Mouse (Mus musculus): ENCODE data around the gene Lct.
"Not testable (repeated sequence)": the region's sequence is repeated elsewhere in the genome, so short reads cannot be mapped to it uniquely, and the experiment has no call there.

Lct gene

DNA sequence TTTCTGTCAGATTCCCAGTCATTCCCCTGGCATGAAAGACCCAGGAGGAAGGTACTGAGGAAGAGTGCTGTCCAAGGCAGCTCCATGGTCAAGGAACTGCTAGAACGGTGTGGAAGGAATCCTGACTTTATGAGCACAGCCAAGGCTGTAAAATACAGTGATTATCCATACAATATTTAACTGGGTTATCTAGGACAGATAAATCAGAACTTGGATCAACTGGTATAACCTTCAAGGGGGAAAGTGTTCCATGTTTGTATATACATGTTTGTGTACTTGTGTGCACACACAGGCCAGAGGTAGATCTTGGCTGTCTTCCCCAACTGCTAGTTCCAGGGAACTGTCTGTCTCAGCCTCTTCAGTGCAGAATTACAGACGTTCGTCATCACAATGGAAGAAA lies at the start of gene Lct:
Lct (minus strand) TSS at position 101 of the 400 bp plus-strand sequence.
- no peak for DNase-seq (ENCODE audit: low read depth, low spot score)

DNA sequence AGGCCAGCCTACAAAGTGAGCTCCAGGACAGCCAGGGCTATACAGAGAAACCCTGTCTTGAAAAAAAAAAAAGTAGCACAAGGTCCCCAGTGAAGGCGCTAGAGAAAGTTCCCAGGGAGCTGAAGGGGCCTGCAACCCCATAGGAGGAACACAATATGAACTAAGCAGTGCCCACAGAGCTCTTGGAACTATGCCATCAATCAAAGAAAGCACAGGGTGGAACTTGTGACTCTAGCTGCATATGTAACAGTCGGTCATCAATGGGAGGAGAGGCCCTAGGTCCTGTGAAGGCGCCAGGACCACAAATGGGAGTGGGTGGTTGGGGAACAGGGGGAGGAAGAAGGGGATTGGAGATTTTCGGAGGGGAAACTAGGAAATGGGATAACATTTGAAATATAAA lies 48.7 kb upstream of the Lct start:
- DNase-seq (ENCODE audit: low read depth, low spot score) = peak; percentile 19

DNA sequence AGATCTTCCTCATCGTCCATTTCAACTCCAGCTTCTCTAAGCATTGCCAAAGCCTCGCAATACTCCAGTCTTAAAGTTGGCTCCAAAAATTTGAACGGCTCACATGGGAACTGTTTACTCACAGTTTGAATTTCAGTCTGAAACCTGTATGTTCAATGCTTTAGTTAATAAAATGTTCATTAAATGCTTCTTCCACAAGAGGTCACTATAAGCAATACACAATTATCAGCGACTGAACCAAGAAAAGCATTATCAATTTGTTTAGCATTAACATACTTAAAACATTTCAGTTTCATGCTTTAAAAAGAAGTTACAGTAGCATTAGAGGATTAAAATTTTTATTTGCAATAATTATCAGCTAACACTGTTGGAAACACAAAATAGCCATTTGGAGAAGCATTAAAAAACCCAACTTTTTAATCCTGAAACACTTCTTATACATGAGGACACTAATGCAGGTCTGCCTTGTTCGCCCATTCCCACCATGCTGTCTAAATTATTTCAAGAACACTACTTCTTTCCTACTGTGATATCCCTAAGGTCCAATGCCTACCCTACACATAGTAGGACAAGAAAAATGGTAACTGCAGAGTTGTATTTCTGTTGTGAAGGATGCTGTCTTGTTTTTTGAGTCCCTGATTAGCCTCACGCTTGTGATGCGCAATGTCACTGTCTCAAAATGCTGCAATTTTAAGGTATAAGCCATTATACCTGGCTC lies 44.2 kb upstream of the Lct start:
- DNase-seq (ENCODE audit: low read depth, low spot score) = no peak

GRCm38 (mm10) chr1:128368732-128369441 lies 40.8 kb upstream of the Lct start:
- peak; percentile 66 for DNase-seq (ENCODE audit: low read depth, low spot score)

GRCm38 (mm10) chr1:128360601-128361000 lies 32.5 kb upstream of the Lct start:
- no peak for DNase-seq (ENCODE audit: low read depth, low spot score)

DNA sequence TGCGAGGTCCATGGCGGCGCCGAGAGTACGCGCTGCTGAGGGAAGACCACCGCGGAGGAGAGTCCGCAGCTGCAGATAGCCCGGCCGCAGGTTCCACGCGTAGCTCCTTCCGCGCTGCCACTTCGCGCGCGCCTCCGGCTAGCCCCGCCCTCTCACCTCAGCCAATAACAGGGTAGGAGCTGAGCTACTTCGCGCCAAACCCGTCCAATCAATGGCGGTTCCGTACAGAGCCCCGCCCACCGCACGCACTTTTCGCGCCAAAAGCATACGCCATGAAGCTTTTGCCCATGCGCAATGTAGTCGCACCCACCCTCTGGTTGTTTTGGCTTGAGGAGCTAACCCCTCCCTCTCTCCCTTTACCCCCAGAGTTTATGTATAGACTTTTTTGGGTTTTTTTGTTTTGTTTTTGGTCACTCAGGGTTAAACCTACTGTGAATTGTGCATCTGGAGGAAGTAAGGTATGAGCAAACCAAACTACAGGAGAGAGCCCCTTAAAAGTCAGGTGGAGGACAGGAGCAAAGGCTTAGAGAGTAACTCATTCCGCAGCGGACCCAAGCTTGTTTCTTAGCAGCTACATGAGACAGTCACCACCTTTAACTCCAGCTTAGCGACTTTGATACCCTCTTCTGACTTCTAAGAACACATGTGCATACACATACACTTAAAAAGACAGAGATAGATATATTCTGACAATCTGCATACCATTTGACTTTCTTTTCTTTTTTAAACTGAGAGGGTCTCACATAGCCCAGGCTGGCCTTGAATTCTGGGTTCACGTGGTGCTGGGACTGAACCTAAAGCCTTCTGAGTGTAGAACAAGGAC lies 31.6 kb upstream of the Lct start, which contains the start of gene Mcm6:
Mcm6 (minus strand) TSS at position 111 of the 823 bp plus-strand sequence.
- peak; percentile 98 for DNase-seq (ENCODE audit: low read depth, low spot score)

- DNase-seq (ENCODE audit: low read depth, low spot score) = peak; percentile 84
Observed at GRCm38 (mm10) chr1:128358916-128359553, 30.9 kb upstream of the Lct start.

DNA sequence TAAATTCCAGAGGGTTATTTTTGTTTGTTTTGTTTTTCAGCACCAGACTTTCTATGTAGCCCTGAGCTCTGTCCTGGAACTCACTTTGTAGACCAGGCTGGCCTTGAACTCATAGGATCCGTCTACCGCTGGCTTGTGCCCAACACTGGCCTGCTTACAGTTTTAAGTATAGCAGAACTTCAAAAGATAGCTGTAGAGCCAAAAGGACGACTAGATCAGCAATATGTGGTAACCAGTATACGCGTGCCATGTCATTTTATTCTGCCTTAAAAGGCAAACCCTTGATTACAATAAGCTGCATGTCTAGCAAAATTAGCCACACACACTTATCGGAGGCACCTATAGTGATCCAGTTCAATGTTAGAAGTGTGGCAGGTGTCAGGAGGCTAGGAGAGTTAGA lies 30.2 kb upstream of the Lct start:
- no peak for DNase-seq (ENCODE audit: low read depth, low spot score)

DNA sequence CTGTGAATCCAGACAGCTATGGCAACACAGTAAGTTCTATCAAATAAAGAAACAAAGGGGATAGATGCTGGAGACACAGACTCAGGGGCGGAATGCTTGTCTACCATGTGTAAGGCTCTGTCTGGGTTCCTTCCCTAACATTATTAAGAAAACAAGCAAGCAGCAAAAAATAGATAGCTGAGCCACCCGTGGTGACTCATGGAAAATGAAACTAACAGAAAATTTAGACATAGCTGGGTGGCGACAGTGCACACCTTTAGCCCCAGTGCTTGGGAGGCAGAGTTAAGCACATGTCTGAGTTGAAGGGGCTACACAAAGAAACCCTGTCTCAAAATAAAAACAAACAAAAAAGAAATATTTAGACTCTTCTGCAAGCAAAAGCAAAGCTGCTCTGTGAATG lies 29.3 kb upstream of the Lct start:
- DNase-seq (ENCODE audit: low read depth, low spot score) = no peak

GRCm38 (mm10) chr1:128353092-128353491 lies 25.0 kb upstream of the Lct start:
- no peak for DNase-seq (ENCODE audit: low read depth, low spot score)

GRCm38 (mm10) chr1:128344232-128344631 lies 16.1 kb upstream of the Lct start:
- DNase-seq (ENCODE audit: low read depth, low spot score) = peak; percentile 71

DNA sequence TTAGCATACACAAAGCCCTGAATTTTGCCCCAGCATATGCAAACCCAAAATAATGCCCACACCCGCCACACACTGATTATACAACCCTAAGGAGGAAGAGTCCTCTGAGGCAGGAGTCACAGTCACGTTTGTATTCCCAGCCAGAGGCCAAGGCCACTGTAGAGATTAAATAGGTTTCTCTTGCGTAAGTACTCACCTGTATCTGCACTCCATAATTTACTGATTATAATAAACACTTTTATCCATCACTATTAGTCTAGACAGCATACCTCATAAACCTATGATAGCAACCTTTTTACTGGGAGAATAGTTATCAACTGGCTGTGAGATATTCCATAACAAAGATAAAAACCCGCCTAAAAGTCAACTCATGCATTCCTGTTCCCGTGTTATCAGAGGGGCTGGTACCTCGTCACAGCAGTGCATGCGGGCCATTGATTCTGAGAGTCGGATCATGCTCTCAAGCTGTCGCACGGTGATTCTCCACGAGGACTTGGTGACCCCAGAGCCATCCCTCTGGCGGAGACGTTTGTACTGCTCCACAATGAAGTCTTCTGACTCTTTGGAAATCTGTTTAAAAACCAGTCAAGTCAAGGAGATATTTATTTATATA lies 9.7 kb upstream of the Lct start:
- DNase-seq (ENCODE audit: low read depth, low spot score) = no peak

DNA sequence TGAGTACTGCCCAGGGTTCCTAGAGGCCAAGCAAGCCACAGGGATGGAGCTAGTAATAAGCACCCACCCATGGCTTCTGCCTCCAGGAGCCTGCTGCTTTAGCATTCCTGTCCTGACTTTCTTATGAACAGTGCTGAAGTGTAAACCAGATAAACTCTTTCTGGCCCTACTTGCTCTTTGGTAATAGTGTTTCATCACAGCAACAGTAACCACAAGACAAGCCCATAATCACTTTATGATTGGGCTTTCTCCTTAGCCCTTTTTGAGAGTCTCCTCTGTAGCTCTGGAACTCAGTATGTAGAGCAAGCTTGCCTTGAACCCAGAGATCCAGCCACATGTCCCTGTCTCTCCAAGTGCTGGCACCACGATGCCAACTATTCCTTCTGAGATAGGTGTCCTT lies 2.2 kb upstream of the Lct start:
- no peak for DNase-seq (ENCODE audit: low read depth, low spot score)

GRCm38 (mm10) chr1:128327165-128327564 lies 953 bp downstream of the Lct start:
- no peak for DNase-seq (ENCODE audit: low read depth, low spot score)

DNA sequence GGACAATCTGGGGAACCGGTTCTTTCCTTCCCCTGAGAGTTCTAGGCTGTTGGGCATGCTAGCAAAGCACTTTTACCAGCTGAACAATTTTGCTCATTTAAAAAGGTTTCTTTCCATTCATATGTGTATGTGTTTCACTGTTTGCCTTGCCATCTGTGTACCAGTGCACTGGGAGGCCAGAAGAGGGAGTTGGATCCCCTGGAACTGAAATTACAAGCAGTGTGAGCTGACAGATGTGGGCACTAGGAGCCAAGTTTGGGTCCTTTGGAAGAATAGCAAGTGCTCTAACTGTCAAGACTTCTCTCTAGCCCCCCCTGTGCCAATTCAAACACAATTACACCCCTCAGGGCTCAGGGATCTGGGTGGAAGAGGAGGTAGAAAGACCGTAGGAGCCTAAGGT lies 3.3 kb downstream of the Lct start:
- no peak for DNase-seq (ENCODE audit: low read depth, low spot score)

DNA sequence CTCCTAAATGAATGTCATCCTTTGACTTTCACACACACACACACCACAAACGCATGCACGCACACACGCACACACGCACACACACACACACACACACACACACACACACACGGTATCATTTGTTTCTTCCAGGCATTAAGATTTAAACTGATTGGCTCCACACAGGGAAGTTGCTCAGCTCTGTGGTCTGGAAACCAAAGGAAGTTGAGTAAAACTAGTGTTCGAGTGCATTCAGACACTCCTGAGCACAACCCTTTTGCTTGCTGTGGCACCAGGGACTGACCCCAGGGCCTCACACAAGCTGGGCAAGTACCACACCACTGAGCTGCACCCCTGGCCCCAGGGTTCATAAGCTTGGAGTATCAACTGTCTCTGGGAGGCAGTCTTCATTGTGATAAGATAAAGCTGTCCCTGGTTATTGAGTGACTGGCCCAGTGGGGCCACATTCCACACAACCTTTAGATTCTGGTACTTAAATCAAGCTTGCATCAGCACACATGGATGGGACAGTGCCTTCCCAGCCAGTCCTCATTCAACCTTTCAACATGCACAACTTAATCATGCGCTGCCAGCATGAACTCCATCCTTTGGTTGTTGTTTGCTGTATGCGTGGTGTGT lies 5.0 kb downstream of the Lct start:
- no peak for DNase-seq (ENCODE audit: low read depth, low spot score)

DNA sequence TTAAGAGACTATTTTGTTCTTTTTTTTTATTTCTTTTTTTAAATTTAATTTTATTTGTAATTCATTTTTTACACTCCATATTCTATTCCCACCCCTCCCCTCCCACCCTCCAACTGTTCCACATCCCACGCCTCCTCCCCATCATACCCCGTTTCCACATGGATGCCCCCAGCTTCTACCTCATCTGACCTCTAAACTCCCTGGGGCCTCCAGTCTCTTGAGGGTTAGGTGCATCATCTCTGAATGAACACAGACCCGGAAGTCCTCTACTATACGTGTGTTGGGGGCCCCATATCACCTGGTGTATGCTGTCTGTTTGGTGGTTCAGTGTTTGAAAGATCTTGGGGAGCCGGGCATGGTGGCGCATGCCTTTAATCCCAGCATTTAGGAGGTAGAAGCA lies 8.9 kb downstream of the Lct start:
- DNase-seq (ENCODE audit: low read depth, low spot score) = not testable (repeated sequence)

DNA sequence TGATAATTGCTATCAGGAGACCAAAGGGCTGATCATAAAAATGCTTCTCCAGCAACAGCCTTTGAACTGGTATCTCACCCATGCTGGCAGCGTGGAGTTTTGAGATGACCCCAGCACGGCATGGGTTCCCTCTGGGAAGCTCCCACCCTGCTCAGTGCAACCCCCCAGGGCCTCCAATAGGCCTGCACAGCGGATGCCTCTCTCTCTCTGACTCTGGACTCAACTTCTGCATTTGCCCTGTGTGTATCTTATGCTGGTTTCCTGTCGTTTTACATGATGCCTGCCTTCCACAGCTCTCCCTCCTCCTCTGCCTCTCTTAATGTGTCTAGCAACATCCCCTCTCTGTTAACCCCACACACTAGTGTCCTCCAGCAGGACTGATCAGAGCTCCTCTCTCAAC lies 13.5 kb downstream of the Lct start:
- DNase-seq (ENCODE audit: low read depth, low spot score) = no peak

DNA sequence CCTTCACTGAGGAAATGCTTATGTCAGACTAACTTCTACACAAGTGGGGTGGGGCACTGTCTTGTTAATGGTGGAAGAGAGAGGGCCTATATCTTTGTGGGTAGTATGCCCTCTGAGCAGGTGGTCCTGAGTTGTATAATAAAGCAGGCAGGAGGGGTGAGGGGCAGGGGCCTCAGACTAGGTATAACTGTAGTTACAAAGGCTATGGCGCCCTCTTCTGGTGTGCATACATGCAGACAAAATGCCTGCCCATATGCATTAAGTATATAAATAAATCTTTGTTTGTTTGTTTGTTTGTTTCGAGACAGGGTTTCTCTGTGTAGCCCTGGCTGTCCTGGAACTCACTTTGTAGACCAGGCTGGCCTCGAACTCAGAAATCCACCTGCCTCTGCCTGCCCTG lies 19.1 kb downstream of the Lct start:
- DNase-seq (ENCODE audit: low read depth, low spot score) = no peak

DNA sequence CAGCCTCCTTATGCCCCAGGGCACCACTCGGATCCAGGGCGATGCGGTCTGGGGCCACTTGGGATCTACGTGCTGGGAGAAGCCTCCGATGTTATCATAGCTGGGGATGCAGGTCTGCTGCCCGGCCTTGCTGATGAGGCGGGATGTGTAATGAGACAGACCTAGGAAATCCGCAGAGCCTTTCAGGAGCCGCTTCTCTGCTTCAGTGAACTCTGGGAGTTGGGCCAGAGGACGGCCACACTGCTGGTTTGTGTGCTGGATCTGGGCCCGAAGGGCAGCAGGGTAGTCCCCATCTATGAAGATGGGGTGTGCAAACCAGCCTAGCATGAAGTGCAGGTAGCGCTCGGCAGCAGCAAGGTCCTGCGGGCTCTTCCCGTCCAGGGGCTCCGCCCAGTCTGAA lies 24.2 kb downstream of the Lct start:
- no peak for DNase-seq (ENCODE audit: low read depth, low spot score)
